Mouse (Mus musculus) leukemia stem cell, adult 10-12 weeks (primary cell): ENCODE measurements around the gene Hist2h3c1. TPM values are rescaled to one million over a fixed set of nuclear protein-coding genes. Genes with fewer than 3 reads are reported as not detected.

Experiments
- polyA plus RNA-seq: library from polyadenylated mRNA; stranded (reverse); fragments of >175 nt; gene quantifications from 2 replicates; pipeline ENCODE4 v1.2.3, GENCODE M21; 2012; ENCODE audit warnings: low replicate concordance

Hist2h3c1 gene
- not detected in 2 replicates for polyA plus RNA-seq

DNA sequence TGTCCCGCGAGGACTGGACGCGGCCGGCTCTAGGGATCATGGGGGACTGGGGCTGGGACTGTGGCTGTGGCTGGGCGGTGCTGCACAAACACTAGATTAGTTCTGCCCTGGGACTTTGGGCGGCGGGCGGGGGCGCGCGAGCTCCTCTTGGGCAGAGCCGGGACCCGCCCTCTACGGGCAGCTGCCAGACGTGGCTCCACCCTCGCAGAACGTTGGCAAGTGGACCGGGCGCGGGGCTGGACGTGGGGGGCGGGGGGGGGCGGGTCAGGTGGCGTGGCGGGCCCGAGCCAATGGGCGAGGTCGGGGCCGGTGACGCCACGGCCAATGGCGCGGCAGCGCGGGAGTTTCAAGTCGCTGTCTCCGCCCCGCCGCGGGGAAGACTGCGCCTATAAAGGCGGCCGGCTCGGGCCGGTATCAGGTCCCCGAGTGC lies at the start of gene Hist2h3c1:
Hist2h3c1 (plus strand) TSS at position 259 of the 430 bp plus-strand sequence.

DNA sequence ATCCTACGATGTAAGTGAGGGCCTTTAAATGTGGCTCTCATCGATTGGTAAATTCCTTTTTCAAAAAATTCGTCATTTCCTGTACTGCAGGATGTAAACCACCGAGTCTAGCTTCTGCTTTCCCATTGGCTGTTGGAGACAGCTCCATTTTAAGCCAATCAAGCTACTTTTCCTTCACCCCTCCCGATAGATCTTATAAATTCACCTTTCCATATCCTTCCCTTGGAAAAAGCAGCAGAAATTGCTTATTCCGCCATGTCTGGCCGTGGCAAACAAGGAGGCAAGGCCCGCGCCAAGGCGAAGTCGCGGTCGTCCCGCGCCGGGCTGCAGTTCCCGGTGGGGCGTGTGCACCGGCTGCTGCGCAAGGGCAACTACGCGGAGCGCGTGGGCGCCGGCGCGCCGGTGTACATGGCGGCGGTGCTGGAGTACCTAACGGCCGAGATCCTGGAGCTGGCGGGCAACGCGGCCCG lies 26.8 kb upstream of the Hist2h3c1 start, which contains the start of the genes Bola1 and Hist2h2ab:
Bola1 (minus strand) TSS at position 49 of the 470 bp plus-strand sequence.
Hist2h2ab (plus strand) TSS at position 205 of the 470 bp plus-strand sequence.

DNA sequence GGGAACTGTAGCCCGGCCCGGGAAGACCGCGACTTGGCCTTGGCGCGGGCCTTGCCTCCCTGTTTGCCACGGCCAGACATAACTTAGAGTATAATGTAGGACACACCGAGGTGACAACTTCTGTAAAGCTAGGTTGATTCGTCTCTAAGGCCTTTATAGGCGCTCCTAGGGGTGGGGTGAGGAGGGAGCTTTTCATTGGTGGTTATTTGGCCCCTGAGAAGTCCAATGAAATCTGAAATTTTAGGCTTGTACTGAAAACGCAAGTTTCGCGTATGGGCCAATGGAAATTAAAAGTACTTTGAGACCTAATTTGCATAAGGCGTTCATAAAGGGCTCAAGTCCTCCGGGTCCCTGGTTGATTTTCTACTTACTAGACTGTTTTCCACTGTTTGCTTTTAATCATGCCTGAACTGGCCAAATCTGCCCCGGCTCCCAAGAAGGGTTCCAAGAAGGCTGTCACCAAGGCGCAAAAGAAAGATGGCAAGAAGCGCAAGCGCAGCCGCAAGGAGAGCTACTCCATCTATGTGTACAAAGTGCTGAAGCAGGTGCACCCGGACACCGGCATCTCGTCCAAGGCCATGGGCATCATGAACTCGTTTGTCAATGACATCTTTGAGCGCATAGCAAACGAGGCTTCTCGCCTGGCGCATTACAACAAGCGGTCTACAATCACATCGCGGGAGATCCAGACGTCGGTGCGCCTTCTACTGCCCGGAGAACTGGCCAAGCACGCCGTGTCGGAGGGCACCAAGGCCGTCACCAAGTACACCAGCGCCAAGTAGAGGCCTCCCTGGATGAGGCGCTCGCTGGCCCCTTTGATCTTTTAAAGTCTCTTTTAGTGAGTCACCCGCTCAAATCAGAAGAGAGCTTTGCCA lies 25.5 kb upstream of the Hist2h3c1 start, which contains the start of the genes Hist2h2ac and Hist2h2be:
Hist2h2ac (minus strand) TSS at position 116 of the 875 bp plus-strand sequence.
Hist2h2be (plus strand) TSS at position 355 of the 875 bp plus-strand sequence.

DNA sequence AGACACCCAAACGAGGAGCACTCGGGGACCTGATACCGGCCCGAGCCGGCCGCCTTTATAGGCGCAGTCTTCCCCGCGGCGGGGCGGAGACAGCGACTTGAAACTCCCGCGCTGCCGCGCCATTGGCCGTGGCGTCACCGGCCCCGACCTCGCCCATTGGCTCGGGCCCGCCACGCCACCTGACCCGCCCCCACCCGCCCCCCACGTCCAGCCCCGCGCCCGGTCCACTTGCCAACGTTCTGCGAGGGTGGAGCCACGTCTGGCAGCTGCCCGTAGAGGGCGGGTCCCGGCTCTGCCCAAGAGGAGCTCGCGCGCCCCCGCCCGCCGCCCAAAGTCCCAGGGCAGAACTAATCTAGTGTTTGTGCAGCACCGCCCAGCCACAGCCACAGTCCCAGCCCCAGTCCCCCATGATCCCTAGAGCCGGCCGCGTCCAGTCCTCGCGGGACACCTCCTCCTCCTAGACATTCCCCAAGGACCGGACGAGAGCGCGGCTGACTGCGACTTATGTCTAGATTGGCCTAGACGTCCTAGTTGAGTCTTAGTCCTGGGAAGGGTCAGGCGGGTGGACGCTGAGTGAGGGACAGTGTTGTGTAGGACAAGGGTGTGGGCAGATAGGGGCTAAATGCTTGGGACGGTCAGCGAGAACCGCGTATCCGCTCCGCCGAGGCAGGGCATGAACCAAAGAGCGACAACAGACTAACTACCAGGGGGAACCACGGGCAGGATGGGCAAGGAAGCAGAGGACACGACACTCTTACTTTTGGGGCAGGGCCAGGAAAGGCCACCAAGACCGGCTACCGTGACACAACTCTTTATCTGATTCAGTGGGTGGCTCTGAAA lies 7.3 kb upstream of the Hist2h3c1 start, which contains the start of gene Hist2h3c2:
Hist2h3c2 (minus strand) TSS at position 174 of the 840 bp plus-strand sequence.

DNA sequence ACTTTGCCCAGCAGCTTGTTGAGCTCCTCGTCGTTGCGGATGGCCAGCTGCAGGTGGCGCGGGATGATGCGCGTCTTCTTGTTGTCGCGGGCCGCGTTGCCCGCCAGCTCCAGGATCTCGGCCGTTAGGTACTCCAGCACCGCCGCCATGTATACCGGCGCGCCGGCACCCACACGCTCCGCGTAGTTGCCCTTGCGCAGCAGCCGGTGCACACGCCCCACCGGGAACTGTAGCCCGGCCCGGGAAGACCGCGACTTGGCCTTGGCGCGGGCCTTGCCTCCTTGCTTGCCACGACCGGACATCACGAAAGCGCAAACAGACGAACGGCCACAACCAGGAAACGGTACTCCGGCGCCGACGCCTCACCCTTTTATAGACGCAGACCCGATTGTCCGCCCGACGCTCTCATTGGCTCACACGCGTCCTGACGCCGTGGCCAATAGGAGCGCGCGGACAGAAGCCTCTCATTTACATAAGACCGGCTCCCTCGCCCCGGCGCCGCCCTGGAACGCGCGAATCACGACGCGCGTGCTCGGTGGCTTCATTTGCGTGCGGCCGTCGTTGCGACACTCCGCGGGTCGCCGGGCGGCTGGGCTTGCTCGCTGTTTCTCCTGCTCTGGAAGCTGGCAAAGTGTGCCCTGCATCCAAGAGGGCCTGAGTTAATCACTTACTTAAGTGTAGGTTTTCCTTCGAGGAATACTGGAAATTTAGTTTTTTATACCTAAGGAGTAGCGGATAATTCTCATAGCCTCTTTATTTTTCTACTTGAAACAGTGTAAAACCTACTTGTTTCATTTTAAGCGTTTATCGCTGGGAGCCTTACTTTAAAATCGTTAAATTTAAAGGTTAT lies 6.3 kb upstream of the Hist2h3c1 start, which contains the start of gene Hist2h2aa2:
Hist2h2aa2 (minus strand) TSS at position 328 of the 850 bp plus-strand sequence.

DNA sequence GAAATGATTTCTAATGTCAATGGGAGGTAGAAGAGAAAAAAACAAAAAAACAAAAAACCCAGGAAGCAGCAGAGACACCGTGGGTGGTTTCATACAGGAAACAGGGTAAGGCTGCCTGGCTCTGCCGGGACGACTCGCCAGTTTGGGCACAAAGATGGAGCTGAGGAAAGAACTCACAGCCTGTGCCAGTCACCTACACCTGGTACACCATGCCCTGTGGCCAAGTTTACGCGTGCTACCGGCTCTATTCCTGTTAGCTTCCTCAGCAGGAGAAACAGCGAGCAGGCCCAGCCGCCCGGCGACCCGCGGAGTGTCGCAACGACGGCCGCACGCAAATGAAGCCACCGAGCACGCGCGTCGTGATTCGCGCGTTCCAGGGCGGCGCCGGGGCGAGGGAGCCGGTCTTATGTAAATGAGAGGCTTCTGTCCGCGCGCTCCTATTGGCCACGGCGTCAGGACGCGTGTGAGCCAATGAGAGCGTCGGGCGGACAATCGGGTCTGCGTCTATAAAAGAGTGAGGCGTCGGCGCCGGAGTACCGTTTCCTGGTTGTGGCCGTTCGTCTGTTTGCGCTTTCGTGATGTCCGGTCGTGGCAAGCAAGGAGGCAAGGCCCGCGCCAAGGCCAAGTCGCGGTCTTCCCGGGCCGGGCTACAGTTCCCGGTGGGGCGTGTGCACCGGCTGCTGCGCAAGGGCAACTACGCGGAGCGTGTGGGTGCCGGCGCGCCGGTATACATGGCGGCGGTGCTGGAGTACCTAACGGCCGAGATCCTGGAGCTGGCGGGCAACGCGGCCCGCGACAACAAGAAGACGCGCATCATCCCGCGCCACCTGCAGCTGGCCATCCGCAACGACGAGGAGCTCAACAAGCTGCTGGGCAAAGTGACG lies 1.2 kb upstream of the Hist2h3c1 start, which contains the start of gene Hist2h2aa1:
Hist2h2aa1 (plus strand) TSS at position 495 of the 884 bp plus-strand sequence.

DNA sequence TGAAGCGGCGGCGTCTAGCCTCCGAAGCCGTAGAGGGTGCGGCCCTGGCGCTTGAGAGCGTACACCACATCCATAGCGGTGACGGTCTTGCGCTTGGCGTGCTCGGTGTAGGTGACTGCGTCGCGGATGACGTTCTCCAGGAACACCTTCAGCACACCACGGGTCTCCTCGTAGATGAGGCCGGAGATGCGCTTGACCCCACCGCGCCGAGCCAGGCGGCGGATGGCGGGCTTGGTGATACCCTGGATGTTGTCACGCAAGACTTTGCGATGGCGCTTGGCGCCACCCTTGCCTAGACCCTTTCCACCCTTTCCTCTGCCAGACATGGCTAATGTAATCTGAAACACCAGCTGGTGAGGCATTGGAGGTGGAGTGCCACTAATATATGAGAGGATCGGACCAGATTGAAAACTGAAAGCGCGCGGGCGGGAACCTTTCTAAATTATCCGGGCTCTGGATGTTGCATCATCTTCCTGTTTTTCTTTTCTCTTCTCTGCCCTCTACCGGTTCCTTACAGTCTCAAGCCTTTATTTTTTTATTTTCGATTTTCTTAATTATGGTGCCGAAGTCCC lies 16.6 kb downstream of the Hist2h3c1 start, which contains the start of gene Hist2h4:
Hist2h4 (minus strand) TSS at position 333 of the 572 bp plus-strand sequence.

DNA sequence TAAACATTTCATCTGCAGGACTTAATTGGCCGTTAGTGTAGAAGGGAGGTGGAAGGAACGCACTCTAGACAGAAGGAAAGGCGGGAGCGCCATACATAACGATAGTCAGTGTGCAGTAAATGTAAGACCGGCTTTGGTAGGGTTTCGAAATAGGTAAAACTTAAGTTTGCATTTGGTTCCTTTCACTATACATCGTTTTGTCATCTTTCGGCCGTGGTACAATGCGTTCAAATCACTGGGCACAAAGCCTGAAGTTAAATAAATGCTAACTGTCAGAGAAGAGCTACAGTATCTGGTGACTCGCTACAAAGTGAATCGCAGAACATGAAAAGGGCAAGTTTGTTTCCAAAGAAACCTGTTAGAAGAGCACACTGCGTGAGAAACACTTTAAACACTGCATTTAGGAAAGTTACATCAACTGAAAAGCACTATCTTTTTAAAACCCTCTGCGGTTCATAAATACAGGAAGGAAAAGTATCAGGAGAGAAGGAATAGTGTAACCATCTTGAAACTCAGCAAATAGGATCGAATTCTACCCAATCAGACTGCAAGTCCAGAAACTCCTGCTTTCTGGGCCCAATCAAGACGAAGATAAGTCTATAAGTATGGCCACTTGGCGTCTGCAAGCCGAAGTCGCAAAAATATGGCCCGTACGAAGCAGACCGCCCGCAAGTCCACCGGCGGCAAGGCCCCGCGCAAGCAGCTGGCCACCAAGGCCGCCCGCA lies 21.7 kb downstream of the Hist2h3c1 start, which contains the start of gene Hist2h3b:
Hist2h3b (plus strand) TSS at position 604 of the 725 bp plus-strand sequence.

DNA sequence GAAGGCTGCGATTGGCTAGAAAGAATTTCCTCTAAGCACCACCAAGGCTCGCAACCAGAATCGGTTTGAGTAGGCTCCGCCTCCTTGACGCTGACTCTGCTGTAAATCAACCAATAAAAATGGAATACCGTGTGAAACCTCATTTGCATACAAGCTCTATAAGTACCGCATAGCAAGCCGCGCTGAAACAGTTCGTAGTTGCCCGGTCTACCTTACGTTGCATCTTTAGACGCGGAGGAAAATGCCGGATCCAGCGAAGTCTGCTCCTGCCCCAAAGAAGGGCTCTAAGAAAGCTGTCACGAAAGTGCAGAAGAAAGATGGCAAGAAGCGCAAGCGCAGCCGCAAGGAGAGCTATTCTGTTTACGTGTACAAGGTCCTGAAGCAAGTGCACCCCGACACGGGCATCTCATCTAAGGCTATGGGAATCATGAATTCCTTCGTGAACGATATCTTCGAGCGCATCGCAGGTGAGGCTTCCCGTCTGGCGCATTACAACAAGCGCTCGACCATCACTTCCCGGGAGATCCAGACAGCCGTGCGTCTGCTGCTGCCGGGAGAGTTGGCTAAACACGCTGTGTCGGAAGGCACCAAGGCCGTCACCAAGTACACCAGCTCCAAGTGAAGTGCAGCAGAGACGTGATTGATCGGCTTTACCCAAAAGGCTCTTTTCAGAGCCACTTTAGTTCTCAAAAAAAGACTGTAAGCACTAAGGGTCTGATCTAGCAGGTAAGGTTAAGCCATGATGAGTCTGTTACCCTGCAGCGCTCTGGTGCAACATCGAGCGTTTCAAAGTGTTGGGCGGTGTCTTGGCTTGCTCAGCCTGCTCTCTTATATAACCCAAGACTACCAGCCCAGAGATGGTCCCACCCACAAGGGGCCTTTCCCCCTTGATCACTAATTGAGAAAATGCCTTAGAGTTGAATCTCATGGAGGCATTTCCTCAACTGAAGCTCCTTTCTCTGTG lies 23.3 kb downstream of the Hist2h3c1 start, which contains the start of gene Hist2h2bb:
Hist2h2bb (plus strand) TSS at position 242 of the 964 bp plus-strand sequence.

DNA sequence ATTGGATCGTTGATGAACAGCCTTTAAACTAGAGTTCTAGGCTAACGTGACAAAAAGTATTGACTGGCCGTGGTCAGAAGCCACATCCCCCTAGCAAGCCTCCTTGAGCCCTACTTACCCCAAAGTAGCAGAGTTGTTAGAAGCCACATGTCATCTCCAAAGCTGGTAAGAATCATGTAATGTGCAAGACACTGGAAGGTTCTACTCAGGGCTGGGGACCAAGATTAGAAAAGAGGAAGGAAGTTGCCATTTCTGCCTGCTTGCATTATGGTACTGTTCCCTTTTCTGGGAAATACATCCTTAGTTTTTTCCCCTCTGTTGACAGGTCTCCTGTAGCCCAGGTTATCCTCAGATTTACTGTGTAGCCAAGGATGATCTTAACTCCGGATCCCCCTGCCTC lies 47.3 kb downstream of the Hist2h3c1 start, which contains the start of gene Fcgr1:
Fcgr1 (minus strand) TSS at position 183 of the 400 bp plus-strand sequence.

Other genes starting within 250 kb of the Hist2h3c1 start
- 4.6 and 7.9 TPM in 2 replicates for gene Vps45, start 188.2 kb upstream of the Hist2h3c1 start, polyA plus RNA-seq
- 10.2 and 10.8 TPM in 2 replicates for gene Otud7b, start 142.2 kb upstream of the Hist2h3c1 start, polyA plus RNA-seq
- 0.05 TPM in 1 of 2 replicates, not detected in the other for gene Mtmr11, start 84.7 kb upstream of the Hist2h3c1 start, polyA plus RNA-seq
- 1,248 and 1,630 TPM in 2 replicates for gene Sf3b4, start 74.4 kb upstream of the Hist2h3c1 start, polyA plus RNA-seq
- gene Sv2a, start 65.5 kb upstream of the Hist2h3c1 start, polyA plus RNA-seq: 0.30 and 0.48 TPM in 2 replicates
- 39.2 and 106 TPM in 2 replicates for gene Bola1, start 27.0 kb upstream of the Hist2h3c1 start, polyA plus RNA-seq
- gene Hist2h2ab, start 26.8 kb upstream of the Hist2h3c1 start, polyA plus RNA-seq: 1.3 TPM in 1 of 2 replicates, not detected in the other
- gene Hist2h2ac, start 25.8 kb upstream of the Hist2h3c1 start, polyA plus RNA-seq: 8.5 and 10.0 TPM in 2 replicates
- 0.61 and 1.7 TPM in 2 replicates for gene Hist2h2be, start 25.6 kb upstream of the Hist2h3c1 start, polyA plus RNA-seq
- gene Hist2h3c2, start 7.6 kb upstream of the Hist2h3c1 start, polyA plus RNA-seq: 71.6 and 90.2 TPM in 2 replicates
- gene Hist2h2aa2, start 6.4 kb upstream of the Hist2h3c1 start, polyA plus RNA-seq: 29.7 and 84.3 TPM in 2 replicates
- 4.9 and 17.3 TPM in 2 replicates for gene Hist2h2aa1, start 1.2 kb upstream of the Hist2h3c1 start, polyA plus RNA-seq
- gene Hist2h4, start 16.6 kb downstream of the Hist2h3c1 start, polyA plus RNA-seq: 5.5 and 6.0 TPM in 2 replicates
- 114 and 122 TPM in 2 replicates for gene Hist2h3b, start 22.0 kb downstream of the Hist2h3c1 start, polyA plus RNA-seq
- 0.65 and 5.5 TPM in 2 replicates for gene Hist2h2bb, start 23.1 kb downstream of the Hist2h3c1 start, polyA plus RNA-seq
- gene Fcgr1, start 47.3 kb downstream of the Hist2h3c1 start, polyA plus RNA-seq: 0.43 and 0.52 TPM in 2 replicates
- gene BC107364, start 205.6 kb downstream of the Hist2h3c1 start, polyA plus RNA-seq: not detected in 2 replicates